Mouse (Mus musculus) midbrain, embryonic 16.5 days (tissue): ENCODE data around the gene Pcgf1. TPM values are rescaled to one million over a fixed set of nuclear protein-coding genes. Genes with fewer than 3 reads are reported as not detected.

Experiments
- ATAC-seq: fragments of 200-750 bp; cut with Nextera tagmentation; 2 replicates; pipeline ENCODE4 v1.8.0; 2017; ENCODE audit warnings: moderate TSS enrichment
- H3K27ac ChIP-seq: fragments of 300-500 bp; sonication (generic); 2 replicates; pipeline ENCODE4 v1.5.1; 2014; ENCODE audit warnings: mild to moderate bottlenecking, low read length, mixed read lengths
- H3K27me3 ChIP-seq: fragments of 300-500 bp; sonication (generic); 2 replicates; pipeline ENCODE4 v1.6.1; 2014; ENCODE audit warnings: low read depth, low read length, mixed read lengths; ENCODE audit not compliant: control insufficient read depth, insufficient read depth
- H3K36me3 ChIP-seq: fragments of 300-500 bp; sonication (generic); 2 replicates; pipeline ENCODE4 v1.6.1; 2014; ENCODE audit warnings: mild to moderate bottlenecking, low read length, moderate library complexity, mixed read lengths; ENCODE audit not compliant: control insufficient read depth, insufficient read depth
- H3K4me1 ChIP-seq: fragments of 300-500 bp; sonication (generic); 2 replicates; pipeline ENCODE4 v1.6.1; 2014; ENCODE audit warnings: mild to moderate bottlenecking, low read length, mixed read lengths; ENCODE audit not compliant: control insufficient read depth, insufficient read depth
- H3K4me2 ChIP-seq: fragments of 300-500 bp; sonication (generic); 2 replicates; pipeline ENCODE4 v1.6.1; 2014; ENCODE audit warnings: mild to moderate bottlenecking, low read length, mixed read lengths
- H3K4me3 ChIP-seq: fragments of 300-500 bp; sonication (generic); 2 replicates; pipeline ENCODE4 v1.5.1; 2014; ENCODE audit warnings: low read depth, mild to moderate bottlenecking, low read length, moderate library complexity, mixed read lengths
- H3K9ac ChIP-seq: fragments of 300-500 bp; sonication (generic); 2 replicates; pipeline ENCODE4 v1.6.1; 2014; ENCODE audit warnings: low read depth, low read length, mixed read lengths
- H3K9me3 ChIP-seq: fragments of 300-500 bp; sonication (generic); replicated peaks from 2 replicates; pipeline ENCODE4 v1.6.1; 2014; ENCODE audit warnings: mild to moderate bottlenecking, low read length, mixed read lengths; ENCODE audit not compliant: control insufficient read depth, poor library complexity, severe bottlenecking
- WGBS: fragments of 180-500 bp; shearing (Covaris S2); extraction: QIAGEN DNeasy Blood & Tissue Kit; methylation state at CpG from one replicate; pipeline ENCODE4 v1.1.7; 2014; 5-methylcytosine and 5-hydroxymethylcytosine counted together
- microRNA counts: library from miRNA; unstranded; fragments of <30 nt; microRNA quantifications from one replicate; lab custom pipeline; 2016
- microRNA-seq: library from miRNA; unstranded; fragments of <30 nt; microRNA quantifications from one replicate; pipeline ENCODE4, GENCODE M21; 2017
- polyA plus RNA-seq: library from polyadenylated mRNA; unstranded; fragments of >200 nt; fragmentation: Nextera tagmentation; extraction: Ambion mirVana; gene quantifications from 2 replicates; pipeline ENCODE4 v1.2.1, GENCODE M21; 2015

Gene Pcgf1
- polyA plus RNA-seq, 1 experiment from 2014 or later: 52.5 TPM

DNA sequence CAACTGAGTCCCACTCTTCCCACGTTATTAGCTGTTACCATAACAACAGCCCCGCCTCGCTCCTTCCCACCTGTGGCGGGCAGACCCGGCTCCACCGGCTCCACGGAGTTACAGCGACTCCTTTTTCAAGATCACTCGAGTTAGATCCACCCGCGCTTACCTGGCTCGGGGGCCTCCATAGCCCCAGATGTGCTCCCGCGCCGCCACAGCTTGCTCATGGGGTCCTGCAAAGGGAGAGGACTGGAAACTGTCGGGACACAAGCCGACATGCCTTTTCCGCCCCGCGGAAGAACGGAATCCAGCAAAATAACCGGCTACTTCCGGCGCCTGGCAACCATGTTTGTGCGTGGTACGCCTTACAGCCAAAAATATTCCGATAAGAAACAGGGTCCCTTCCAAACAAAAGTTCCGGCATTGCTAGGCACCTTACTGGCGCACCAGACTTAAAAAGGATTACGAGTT lies 47.2 kb downstream of the Pcgf1 start:
- WGBS: under 1% methylated on average over 30 of the region's 30 CpGs

DNA sequence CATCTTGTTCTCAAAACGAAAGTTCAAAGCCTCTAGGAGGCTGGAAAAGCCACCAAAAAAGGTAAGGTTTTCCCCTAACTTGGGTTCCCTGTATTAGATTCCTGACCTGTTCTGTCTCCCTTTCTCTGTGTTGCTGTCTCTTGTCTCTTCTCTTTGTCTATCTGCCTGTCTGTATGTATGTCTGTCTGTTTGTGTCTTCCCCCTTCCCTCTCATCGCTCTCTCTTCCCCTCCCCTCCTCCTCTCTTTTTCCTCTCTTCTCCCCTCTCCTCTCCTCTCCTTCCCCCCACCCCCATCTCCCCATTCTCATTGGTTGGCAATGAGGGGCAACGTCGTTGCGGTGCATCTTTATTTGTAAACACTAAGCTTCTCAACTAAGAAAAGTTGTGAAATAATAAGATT lies 47.7 kb downstream of the Pcgf1 start, which contains the start of gene Ino80b:
Gene Ino80b (minus strand): TSS at position 101 of the 400 bp plus-strand sequence.
- Histone ChIP-seq H3K4me2 (peak within 1 kb of the TSS; percentile 88), H3K9ac (peak within 1 kb of the TSS; percentile 69), H3K27ac (peak within 1 kb of the TSS; percentile 38; the same call in 1 of the 2 replicates), H3K4me1 (peaks cover 23% of the 10 kb centered on the region), H3K4me3 (peak within 1 kb of the TSS; percentile 74), H3K27me3 (no peaks in the 10 kb centered on the region), H3K9me3 (no peaks in the 10 kb centered on the region), H3K36me3 (no peaks in the 10 kb centered on the region)
- 28% methylated on average over 5 of the region's 5 CpGs for WGBS
- no peak for ATAC-seq

More for the DNA sequence above, 47.2 kb downstream of the Pcgf1 start:
- Histone ChIP-seq H3K4me1 (peaks cover 28% of the 10 kb centered on the region), H3K4me3 (peak overlapping the region; percentile 74), H3K27me3 (no peaks in the 10 kb centered on the region), H3K27ac (peak overlapping the region; percentile 38; the same call in 1 of the 2 replicates), H3K9ac (peak overlapping the region; percentile 69), H3K4me2 (peak overlapping the region; percentile 88), H3K9me3 (no peaks in the 10 kb centered on the region), H3K36me3 (no peaks in the 10 kb centered on the region)
- ATAC-seq: peak; percentile 4; the same call in 1 of the 2 replicates

DNA sequence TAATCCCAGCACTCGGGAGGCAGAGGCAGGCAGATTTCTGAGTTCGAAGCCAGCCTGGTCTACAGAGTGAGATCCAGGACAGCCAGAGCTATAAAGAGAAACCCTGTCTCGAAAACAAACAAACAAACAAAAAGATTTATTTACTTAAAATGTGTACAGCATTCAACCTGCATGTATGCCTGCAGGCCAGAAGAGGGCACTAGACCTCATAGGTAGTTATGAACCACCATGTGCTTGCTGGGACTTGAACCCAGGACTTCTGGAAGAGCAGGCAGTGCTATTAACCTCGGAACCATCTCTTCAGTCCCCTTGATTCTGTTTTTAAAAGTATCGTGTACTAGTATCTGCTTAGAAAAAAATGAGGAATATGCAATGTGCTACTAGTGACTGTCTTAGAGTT lies 49.8 kb downstream of the Pcgf1 start:
- Histone ChIP-seq H3K27me3 (no peaks in the 10 kb centered on the region), H3K4me2 (no peak overlapping the region), H3K9me3 (no peaks in the 10 kb centered on the region), H3K4me1 (peaks cover 15% of the 10 kb centered on the region), H3K4me3 (no peak overlapping the region), H3K36me3 (no peaks in the 10 kb centered on the region), H3K9ac (no peak overlapping the region), H3K27ac (no peak overlapping the region)
- WGBS: 97% methylated on average over 5 of the region's 5 CpGs
- no peak for ATAC-seq

MicroRNAs encoded within 50 kb of the gene (microRNA counts, 519-probe panel; counts per million panel counts)
- microRNA mmu-miR-3470a+mmu-miR-3470b (lab: Ali Mortazavi, UCI): 1,911 counts per million, percentile 42 among the panel's probes with 10 or more counts

Small RNAs within 50 kb of the gene (microRNA-seq; reads per million reads assigned to microRNA genes)
- gene Mir3470a (not detected), gene Mir7040 (not detected)

Other genes with a start within 250 kb of the Pcgf1 start
- gene Sema4f, start 138.1 kb upstream of the Pcgf1 start, polyA plus RNA-seq: 18.9 and 20.3 TPM in 2 replicates
- not detected in 2 replicates for gene M1ap, start 131.0 kb upstream of the Pcgf1 start, polyA plus RNA-seq
- 1.7 and 1.8 TPM in 2 replicates for gene Dok1, start 44.4 kb upstream of the Pcgf1 start, polyA plus RNA-seq
- 5.1 and 7.5 TPM in 2 replicates for gene Loxl3, start 43.7 kb upstream of the Pcgf1 start, polyA plus RNA-seq
- gene Aup1, start 23.3 kb upstream of the Pcgf1 start, polyA plus RNA-seq: 176 and 184 TPM in 2 replicates
- 76.1 and 87.8 TPM in 2 replicates for gene Htra2, start 22.6 kb upstream of the Pcgf1 start, polyA plus RNA-seq
- gene Dqx1, start 20.0 kb upstream of the Pcgf1 start, polyA plus RNA-seq: 0.30 and 0.37 TPM in 2 replicates
- gene Tlx2, start 7.6 kb upstream of the Pcgf1 start, polyA plus RNA-seq: not detected in 2 replicates
- not detected in 2 replicates for gene Lbx2, start 8.5 kb downstream of the Pcgf1 start, polyA plus RNA-seq
- gene Ccdc142, start 23.7 kb downstream of the Pcgf1 start, polyA plus RNA-seq: 5.2 and 5.9 TPM in 2 replicates
- 5.3 and 5.9 TPM in 2 replicates for gene Gm42688, start 23.7 kb downstream of the Pcgf1 start, polyA plus RNA-seq
- gene Mrpl53, start 31.2 kb downstream of the Pcgf1 start, polyA plus RNA-seq: 113 and 115 TPM in 2 replicates
- gene Mogs, start 37.6 kb downstream of the Pcgf1 start, polyA plus RNA-seq: 20.9 and 21.6 TPM in 2 replicates
- gene Wbp1, start 43.7 kb downstream of the Pcgf1 start, polyA plus RNA-seq: 148 and 163 TPM in 2 replicates
- 13.3 and 14.5 TPM in 2 replicates for gene Ino80b, start 47.6 kb downstream of the Pcgf1 start, polyA plus RNA-seq
- gene Rtkn, start 57.6 kb downstream of the Pcgf1 start, polyA plus RNA-seq: 10.7 TPM in 2 replicates
- gene Wdr54, start 78.5 kb downstream of the Pcgf1 start, polyA plus RNA-seq: 20.1 and 22.9 TPM in 2 replicates
- 11.4 and 16.3 TPM in 2 replicates for gene 1700003E16Rik, start 78.5 kb downstream of the Pcgf1 start, polyA plus RNA-seq
- gene Dctn1, start 88.1 kb downstream of the Pcgf1 start, polyA plus RNA-seq: 161 and 164 TPM in 2 replicates
- 0.40 and 0.49 TPM in 2 replicates for gene Slc4a5, start 142.0 kb downstream of the Pcgf1 start, polyA plus RNA-seq
- gene Mthfd2, start 248.0 kb downstream of the Pcgf1 start, polyA plus RNA-seq: 34.7 and 37.1 TPM in 2 replicates
- gene Mob1a, start 248.1 kb downstream of the Pcgf1 start, polyA plus RNA-seq: 19.2 and 20.8 TPM in 2 replicates